Mouse (Mus musculus) c-Kit-negative CD71-positive TER-119-positive erythroid progenitor cells, embryonic 14.5 days (primary cell): ENCODE measurements around the gene Sds.

Experiments used
- DNase-seq: peaks from one replicate; pipeline ENCODE4 v3.0.0-alpha.2; 2013; ENCODE audit warnings: low read depth, low spot score

The Sds gene

DNA sequence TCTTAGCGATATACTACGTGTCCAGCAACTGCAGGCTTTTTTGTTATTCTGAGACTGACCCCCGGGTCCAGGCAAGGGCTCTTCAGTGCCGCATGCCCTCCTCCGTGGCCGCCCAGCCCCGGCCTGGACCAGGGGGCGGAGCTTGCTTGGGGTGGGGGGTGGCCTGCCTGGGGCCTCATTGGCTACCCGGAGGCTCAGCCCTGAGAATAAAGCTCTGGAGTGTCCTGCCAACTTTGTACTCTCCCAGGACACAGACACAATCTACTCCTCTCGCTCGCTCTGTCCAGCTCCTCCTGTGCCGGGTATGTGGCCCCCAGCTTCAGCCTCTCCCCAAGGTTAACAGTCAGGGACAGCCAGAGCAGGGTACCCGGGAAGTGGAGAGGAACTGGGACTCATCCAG lies at the start of gene Sds:
TSS of gene Sds (plus strand) at position 231 of the 400 bp plus-strand sequence.
- DNase-seq = no peak

DNA sequence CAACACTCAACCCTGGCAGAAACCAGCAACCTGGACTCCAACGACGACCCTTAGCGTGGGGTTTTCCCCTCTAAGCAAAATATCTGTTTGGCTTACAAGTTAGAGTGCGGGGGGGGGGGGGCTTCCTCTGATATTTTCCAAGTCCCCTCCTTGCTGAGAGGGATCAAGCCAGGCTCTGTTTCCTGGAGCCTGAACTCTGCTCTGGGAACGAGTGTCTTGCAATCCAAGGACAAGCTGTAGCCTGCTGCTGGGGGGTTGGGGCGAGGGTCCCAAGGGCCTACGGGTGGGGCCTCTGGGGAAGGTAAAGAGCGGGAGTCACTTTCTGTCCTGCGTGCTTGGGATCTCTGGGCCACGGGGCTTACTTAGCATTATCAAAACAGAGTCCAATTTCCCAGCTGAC lies 49.8 kb upstream of the Sds start:
- DNase-seq = no peak

- no peak for DNase-seq
Observed at GRCm38 (mm10) chr5:120427451-120427938, 48.8 kb upstream of the Sds start.

DNA sequence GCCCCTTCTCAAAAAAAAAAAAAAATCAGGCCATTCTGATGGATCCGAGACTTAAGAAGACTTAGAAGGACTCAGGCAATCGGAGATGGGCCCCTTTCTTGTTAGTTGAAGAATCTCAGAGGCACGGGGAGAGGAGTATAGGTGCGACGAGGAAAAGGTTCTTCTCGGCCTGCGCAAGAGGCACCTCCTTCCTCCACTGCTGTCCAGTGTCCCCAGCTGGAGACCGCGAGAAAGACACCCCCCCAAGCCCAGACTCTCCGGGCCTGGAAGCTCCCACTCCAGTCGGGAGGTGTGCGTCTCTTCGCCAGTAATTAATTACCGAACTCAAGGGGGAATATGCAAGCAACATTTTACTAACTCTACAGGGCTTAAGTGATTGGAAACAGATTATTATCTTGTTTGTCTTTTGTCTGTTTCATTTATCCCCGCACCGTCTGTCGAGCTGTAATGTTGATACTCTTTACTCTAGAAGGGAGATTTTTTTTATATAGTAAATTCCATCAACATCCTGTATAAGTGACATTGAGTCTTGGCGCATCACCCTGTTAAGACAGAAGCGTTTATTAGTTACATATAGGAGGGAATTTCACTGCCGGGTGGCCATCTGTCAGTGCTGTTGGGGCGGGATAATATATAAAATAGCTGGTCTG lies 48.0 kb upstream of the Sds start:
- no peak for DNase-seq

DNA sequence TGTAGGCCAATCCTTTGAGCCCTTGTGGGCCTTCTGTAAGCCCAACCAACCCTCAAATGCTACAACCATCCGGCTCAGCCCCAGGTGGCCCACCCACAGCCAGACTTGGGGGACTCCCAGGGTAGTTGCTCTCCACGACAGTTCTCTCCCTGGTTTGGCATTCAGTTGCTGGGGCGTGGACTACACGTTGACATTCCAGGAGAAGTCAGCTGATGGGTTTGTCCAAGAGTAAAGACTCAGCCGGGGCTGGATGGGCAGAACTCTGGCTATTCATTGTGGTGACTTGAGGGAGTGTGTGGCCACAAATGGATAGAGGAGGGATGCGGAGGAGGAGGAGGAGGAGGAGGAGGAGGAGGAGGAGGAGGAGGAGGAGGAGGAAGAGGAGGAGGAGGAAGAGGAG lies 47.3 kb upstream of the Sds start:
- no peak for DNase-seq

DNA sequence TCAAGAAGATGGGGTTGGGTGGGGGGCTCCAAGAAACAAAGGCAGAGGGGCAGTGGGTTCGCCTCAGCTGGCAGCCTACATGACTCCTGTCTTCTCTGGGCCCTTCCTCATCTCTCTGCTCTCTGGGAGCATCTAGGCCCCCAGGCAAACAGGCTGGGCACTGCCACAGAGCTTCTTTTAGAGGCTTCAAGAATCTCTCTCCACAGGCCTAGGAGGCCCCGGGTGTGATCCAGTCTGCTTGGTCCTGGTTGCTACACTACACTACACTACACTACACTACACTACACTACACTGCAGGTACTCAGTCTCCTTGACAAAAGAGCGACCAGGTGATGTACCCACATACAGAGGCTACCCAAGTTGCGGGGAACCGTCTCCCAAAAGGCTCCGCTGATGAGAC lies 46.6 kb upstream of the Sds start:
- DNase-seq = no peak

DNA sequence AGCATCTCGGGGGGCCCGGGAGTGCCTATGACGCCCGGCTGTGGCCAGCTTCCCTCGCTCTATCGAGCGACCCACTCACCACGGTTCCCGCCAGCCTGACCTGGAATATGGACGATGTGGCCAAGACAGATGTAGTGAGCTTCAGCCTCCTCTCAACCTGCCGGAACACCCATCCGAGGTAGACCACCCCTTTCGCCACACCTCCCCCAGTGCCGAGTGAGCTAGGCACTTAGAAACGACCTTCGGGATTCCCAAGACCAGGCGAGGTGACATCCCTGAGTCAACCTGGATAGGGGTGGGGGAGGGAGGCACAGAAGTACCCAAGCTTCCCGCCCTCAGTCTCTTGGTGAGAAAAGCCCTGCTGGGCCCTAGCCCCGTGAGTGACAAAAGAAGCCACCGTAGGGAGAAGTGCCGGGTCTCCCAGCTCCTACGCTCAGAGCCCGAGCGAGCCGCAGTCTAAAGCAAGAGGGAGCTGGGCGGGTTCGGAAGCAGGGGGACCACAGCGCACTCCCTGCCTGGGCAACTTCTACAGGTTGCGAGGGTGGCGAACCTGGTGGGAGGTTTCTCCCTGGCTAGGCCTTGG lies 45.2 kb upstream of the Sds start:
- DNase-seq = no peak

- no peak for DNase-seq
Observed at GRCm38 (mm10) chr5:120431649-120432485, 44.5 kb upstream of the Sds start, which contains the start of gene Lhx5. TSS of gene Lhx5 (plus strand) at chr5:120431699.

DNA sequence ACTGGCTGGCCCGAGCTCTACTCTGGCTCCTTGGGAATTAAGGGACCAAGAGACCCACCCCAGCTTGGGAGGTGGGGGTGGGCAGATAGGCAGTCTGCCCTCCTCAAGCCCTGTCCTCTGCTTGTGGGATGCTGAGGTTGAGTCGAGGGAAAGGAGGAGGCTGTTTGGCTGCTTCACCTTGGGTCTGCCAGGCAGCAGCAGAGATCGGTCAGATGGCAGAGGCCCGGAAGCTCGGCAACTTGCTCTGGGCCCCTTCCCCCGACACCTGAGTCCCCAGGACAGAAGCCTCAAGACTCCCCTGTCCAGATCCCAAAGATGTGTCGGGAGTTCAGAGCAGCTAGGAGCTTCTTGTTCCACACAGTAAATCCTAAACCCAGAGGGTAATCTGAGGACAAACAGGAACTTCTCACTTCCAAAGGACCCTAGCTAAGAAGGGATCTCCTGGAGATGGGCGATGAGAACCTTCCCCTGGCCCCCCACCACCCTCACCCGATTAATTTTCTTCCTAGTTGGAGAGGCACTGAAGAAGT lies 43.8 kb upstream of the Sds start:
- no peak for DNase-seq

- no peak for DNase-seq
Observed at GRCm38 (mm10) chr5:120433135-120433760, 43.1 kb upstream of the Sds start.

DNA sequence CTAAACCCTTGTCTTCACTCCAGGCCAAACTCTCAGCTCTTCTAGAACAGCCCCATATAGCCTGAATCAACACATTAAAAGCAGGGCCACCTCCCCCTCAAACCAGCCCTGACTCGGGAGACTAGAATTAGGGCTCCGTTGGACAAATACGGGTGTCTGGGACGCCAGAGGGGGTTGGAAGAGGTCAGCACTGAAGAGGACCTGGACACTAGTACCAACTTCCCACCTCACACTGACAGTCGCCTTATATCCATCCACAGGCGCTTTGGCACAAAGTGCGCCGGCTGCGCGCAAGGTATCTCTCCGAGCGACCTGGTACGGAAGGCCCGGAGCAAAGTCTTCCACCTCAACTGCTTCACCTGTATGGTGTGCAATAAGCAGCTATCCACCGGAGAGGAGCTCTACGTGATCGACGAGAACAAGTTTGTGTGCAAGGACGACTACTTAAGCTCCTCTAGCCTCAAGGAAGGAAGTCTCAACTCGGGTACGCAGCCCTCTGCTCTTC lies 42.0 kb upstream of the Sds start:
- DNase-seq = no peak

DNA sequence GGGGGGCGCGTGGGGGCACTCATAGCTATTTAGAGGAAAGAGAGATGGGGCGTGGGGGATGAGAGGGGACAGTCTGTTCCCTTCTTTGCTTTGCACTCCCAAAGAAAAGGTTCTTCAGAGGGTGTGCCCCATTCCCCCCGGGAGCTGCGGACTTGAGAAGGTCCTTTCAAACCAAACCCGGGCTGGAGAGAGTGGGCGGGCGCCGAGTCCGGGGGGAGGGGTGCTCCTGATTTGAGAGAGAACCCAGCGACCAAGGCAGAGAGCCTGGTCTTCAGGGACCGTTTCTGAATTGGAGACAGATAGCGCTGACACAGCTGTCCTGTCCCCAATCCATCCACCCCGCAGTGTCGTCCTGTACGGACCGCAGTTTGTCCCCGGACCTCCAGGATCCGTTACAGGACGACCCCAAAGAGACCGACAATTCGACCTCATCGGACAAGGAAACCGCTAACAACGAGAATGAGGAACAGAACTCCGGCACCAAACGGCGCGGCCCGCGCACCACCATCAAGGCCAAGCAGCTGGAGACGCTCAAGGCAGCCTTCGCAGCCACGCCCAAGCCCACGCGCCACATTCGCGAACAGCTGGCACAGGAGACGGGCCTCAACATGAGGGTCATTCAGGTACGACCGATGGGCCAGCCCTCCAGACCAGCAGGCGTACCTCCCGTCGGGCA lies 41.2 kb upstream of the Sds start:
- DNase-seq = no peak

DNA sequence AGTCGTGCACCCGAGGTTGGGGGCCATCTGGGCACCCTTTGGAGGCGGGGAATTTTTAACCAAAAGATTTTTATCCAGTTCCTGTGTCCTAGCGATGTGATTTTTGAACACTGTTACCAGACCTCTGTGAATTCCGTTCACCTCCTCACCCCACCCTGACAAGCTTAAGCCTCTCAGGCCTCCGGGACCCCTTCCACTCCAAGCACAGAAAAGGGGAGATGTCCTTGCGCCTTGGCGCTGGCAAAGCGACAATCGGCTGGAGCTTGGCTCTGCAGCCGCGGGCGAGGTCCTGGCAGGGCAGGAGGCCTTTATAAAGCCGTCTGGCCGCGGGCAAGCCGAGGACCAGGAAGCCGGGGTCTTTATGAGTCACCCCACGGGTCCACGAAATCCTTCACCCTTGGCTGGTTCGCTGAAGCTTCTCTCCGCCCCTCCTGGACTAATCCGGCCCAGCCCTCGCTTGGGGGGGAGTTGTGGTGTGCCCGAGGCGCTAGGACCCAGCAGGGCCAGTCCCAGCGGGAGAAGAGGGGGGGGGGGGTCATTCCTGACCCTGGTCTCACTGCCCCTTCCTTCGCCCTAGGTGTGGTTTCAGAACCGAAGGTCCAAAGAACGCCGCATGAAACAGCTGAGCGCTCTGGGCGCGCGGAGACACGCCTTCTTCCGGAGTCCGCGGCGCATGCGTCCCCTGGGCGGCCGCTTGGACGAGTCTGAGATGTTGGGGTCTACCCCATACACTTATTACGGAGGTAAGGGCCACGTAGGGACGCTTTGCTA lies 40.4 kb upstream of the Sds start:
- no peak for DNase-seq

DNA sequence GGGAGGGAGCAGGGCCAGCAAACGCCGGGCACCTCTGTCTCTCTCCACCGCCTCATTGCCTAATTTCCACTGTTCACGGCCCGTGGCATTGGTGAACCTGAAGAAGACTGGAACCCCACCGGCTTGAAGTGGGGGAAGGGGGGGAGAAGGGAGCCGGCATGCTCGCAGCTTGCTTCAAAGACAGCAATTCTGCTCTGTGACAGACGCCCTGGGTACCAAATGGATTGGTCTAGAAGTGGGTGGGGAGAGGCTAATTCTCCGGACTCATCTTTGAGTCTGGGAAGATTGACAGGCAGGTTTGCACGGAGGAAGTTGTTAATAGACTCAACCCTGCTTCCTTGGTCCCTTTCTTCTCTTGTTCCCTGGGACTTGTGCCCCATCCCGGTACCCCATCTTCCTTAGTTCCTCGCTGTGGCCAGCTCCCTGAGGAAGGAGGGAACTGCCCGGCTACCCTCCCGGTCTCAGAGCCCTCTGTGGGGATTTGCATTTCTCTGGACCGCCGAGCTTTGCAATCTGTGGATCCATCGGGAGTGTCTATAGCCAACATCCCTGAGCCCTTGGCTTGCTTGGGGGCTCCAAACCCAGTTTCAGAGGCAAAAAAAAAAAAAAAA lies 39.3 kb upstream of the Sds start:
- no peak for DNase-seq

DNA sequence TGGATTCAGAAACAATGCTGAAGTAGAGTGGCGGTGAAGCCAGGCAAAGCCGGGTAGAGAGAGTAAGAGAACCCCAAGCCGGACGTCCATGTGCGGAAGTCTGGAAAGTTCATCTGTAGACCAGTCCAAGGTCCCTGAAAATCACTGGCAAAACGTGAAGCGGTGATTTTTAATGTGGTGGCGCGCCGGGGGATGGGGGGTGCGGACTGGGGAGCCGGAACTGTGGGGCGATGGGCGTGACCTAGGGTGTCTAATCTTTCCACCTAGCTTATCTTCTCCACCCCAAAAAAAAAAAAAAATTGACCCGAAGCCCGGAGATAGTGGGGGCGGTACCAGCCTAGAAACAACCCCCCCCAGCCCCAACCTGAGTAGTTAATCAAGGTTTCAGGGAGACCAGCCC lies 38.8 kb upstream of the Sds start:
- no peak for DNase-seq

- no peak for DNase-seq
Observed at GRCm38 (mm10) chr5:120437986-120438385, 38.3 kb upstream of the Sds start.

- DNase-seq = no peak
Observed at GRCm38 (mm10) chr5:120438469-120438868, 37.9 kb upstream of the Sds start.

GRCm38 (mm10) chr5:120438991-120439710 lies 37.2 kb upstream of the Sds start:
- DNase-seq = no peak
